Mouse (Mus musculus) urinary bladder, postnatal 10 days (tissue): ENCODE measurements around the gene Cplx2.

ENCODE experiments used
- DNase-seq: peaks from one replicate; pipeline ENCODE4 v3.0.0; 2022; ENCODE audit warnings: low spot score

Cplx2 gene

DNA sequence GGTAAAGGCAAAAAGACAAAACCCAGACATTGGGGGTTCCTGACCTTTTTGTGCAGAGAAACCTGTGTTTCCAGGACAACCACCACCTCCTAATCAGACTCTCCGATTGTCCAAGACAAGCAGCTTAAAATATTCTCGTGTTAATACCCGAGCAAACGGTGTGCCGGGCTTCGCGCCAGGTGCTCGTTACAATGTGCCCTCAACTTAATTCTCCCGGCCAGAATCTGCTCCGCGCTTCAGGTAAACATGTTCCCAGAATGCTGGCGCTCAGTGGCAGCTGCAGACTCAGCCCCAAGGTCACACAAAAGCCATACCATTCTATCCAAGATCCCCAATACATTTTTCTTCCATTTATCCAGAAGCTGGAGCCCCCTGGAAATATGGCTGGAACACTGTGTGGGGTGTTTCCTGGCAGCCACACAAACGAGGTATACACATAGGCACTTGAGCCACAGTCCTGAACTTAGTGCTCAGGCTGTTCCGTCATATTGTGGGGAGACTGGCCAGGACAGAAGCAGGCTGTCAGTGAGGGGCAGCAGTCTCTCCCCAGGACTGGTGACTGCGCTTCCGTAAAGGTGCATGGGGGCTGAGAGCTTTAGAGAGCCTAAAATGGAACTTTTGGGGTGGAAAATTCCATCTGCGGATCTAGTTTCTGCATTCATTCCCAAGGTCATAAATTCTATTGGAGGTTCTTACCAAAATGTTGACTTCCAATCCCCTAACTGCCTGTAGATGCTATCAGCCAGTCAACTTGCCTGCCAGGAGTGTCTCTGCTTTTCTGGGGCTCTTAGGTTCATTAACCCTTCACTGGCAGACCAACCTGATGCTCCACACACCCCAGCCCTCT, 32.3 kb downstream of the Cplx2 start:
- no peak for DNase-seq

DNA sequence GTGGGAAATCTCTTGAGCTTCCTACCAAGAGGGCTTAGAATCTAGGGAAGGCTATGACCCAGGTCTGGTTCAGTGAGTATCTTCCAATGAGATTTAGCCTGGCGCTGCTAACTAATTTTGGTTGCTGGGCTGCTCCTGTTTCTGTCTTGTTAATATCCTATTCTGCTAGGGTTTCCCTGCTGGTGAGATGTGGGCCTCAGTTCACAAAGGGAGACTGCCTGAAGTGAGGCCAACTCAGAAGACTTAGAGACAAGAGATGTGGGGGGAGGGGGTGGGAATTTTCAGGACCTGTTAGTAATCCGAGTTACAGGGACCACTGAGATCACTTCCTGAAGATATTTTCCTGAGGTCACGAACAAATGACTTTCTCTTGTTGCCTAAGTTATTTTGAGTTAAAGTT, 33.1 kb downstream of the Cplx2 start:
- no peak for DNase-seq

DNA sequence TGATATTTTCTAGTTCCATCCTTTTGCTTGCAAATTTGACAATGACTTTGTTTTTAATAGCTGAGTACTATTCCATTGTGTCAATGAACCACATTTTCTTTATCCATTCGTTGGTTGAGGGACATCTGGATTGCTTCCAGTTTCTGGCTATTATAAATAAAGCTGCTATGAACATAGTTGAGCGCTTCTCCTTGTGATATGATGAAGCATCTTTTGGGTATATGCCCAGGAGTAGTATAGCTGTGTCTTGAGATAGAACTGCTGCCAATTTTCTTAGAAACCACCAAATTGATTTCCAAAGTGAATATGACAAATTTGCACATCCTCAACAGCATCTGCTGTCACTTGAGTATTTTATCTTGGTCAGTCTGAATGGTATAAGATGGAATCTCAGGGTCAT, 34.7 kb downstream of the Cplx2 start:
- DNase-seq, result no peak

DNA sequence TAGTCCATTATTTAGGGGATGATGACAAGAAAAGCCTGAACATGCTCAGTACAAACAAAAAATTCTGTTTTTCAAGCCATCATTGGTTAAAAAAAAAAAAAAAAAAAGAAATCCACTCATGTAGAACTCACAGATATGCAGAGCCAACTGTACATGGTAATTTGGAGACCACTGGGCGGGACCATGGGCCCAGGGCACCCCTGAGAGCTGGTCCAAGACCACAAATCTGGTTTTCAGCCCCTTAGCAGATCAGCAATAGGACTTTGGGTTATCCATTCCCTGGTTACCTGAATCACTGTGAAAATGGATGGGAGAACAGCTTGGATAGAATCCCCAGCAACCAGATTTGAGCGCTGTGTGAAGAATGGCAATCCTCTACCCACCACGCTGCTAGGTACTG, 40.5 kb downstream of the Cplx2 start:
- DNase-seq, result no peak

DNA sequence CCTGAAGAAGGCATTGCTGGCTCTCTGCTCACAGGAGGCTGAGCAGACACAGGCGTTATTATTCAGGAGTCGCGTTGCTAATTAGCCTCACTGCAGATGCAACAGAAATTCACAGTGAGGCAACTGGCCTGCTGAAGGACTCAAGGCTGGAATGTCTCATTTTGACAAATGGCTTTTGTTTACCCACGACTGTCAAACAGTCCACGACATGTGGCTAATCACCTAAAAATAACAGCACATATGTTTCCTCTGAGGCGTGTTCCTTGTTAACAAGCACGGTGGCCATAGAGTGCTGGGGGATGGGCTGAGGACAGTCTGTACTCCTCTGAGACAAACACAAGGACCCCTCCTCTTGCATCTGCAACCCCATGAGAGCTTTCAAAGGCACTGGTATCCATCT, 41.1 kb downstream of the Cplx2 start:
- no peak for DNase-seq

DNA sequence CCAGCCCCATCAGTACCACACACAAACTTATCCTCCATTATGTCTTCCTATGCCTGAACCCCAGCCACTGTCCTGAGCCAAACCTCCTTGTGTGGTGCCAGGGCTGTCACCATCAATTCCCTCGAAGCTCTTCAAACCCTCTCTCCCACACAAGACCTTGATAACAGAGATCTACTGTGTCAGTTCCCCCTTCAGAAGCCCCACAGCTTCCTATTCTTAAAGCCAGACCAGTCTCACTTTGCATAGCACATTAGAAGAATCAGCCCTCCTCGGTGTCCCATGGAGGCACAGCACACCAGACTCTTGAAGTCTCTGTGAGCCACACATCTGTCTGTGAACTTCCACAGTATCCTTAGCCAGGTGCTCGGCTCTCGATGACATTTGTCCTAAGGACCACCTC, 41.6 kb downstream of the Cplx2 start:
- DNase-seq, result no peak

DNA sequence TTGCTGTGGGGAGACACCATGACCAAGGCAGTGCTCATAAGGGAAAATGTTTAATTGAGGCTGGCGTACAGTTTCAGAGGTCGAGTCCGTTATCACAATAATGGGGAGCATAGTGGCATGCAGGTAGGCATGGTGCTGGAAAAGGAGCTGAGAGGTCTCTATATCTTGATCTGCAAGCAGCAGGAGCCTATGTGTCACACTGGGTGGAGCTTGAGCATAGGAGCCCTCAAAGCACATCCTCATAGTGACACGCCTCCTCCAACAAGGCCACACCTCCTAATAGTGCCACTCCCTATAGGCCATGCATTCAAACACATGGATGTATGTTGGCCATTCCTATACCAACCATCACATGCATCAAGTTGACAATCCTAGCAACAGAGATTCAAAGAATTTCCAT, 43.9 kb downstream of the Cplx2 start:
- no peak for DNase-seq

DNA sequence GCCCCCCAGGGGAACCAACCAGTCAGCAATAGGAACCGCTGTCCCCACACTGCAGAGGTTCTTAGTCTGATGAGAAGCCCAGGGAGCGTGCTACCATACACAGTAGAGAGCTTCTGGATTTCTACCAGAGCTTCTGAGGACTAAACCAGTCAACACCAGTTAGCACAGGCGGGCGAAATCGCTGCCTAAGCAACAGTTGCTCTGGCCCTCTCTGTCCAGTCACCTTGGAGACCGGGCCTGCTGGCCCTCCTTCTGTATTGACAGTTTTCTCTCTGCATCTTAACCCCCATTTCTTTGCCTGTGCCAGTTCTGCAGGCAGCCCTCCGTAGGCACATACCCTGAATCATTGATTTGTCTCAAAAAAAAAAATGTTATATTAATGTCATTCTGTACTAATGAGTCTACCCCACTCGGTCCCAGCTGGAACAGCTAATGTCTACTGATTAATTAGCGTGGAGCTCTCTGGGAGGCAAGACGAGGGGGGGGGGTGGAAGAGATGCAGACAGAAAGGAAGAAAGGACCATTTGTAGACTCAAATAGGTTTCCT, 47.7 kb downstream of the Cplx2 start:
- no peak for DNase-seq

DNA sequence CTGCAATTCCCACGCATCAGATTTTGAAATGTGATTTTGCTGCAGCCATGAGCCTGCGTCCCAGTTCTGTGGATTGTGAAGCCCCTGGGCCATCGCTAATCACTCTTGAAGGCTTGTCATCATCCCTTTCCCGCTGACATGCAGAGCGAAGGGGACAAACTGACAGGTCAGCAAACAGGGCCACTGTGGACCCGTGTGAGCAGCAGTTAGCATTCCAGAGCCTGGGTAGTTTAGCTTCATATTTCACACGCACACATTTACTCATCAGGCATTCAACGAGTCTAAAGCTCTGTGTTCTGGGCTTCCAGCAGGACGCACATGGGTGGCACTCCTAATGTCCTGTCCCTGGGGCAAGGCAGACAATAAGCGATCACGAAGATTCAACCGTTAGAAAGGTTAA, 49.1 kb downstream of the Cplx2 start:
- no peak for DNase-seq

DNA sequence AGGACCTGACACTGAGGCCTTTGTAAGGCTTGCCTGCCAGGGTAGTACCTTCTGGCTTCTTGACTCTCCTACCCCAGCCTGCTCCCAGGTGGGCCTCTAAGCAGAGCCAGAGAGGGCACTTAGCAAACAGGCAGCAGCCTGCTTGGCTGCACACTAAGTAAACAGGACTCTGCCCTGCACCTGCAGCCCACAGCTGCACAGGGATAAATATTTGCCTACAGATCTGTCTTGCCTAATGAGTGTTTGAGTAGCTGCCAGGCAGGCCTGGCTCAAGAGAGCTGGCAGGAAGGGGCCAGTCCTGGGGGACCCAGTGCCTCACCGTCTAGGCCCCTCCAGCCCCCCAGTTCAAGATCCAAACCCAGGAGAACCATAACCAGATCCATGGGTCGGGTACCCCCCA, 54.1 kb downstream of the Cplx2 start:
- no peak for DNase-seq

DNA sequence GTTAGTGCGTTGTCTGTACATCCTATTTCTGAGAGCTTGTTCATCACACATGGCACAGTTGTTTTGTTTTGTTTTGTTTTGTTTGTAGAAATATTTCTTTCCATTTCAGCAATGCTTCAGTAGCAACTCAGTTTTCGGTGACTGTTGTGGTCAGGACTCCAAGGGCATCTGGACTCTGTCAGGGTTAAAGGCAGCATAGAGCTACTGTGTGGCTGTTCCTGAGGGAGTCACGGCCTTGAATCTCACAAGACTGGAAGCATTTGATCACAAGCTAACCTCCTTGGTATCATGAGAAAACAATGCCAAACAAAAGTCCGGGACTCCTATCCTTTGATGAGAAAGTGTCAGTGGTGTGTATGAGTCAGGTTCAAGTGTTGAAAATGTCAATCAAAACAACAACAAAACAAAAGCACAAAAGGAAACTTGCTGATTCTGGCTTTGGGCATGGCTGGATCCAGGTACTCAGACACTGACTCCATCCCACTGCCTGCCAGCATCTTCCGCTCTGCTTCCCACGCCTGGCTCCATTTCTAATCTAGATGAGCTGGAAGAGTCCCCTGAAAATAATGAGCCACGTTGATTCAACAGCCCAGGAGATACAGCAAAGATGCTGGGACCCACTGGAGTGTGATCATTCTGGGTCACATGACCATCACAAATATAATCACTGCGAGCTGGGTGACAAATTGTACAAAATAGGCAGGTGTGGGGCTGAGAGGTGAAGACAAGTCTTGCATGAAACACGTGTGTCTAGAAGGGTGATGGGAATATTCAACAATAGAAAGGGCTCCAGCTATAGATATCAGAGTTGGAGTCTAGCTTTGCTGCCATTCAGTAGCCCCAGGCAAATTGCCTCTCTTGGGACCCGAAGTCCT, 55.9 kb downstream of the Cplx2 start:
- DNase-seq, result no peak

DNA sequence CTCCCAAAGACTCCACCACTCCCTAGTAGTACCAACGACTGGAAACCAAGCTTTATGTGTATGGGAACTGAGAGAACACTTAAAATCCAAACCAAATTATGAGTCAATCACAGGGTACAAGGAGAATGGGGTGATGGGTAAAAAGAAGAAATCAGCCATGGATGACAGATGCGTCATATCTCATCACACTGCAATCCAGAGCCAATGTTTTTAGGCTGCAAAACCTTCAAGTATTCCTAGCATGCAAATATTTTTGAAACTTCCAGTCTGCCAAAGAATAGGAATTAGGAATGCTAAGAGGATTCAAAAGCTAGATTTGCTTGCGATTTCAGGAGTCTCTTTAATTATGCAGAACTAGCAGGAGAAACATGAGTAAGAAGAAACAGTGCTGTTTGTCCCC, 57.6 kb downstream of the Cplx2 start:
- DNase-seq, result no peak

DNA sequence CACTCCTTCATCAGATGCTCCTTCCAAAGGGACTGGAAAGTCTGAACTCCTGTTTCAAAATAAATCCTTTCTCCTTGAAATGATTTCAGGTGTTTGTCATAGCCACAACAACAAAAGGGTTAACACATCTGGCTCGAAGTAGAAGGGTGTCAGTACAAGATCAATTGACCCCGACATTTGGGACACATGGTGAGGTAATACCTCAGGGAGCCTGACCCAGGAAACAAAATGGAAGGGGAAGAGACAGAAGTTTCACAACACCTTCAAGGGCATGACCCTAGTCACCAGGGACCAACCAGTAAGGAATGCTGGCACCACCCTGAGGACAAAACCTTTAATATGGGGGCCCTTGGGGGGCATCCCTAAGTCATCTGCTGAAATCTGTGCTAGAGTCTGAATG, 58.9 kb downstream of the Cplx2 start:
- no peak for DNase-seq

DNA sequence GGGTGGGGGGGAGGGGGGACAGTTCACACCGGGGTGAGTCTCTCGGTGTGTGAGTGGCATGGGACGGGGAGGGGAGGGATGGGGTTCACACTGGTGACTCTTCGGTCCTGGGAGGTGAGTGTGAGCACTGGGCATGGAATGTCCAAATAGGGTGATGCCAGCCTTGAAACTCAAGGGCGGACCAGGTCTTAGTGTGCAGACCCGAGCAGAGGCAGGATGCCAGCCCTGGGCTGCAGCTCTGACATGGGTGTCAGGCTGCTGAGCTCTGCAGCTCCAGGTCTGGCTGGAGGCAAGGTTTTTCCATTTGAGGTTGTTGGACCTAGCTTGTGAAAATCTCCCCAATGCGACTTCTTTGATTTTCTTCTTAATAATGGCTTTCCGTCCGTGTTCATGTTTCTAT, 60.0 kb downstream of the Cplx2 start:
- DNase-seq, result no peak
